Mouse (Mus musculus) lung, adult 2 months (tissue): ENCODE results near the gene Defa22.
"Not testable (repeated sequence)": the region's sequence is repeated elsewhere in the genome, so short reads cannot be mapped to it uniquely, and the experiment has no call there.

Experiments used
- CTCF ChIP-seq: fragments of 200-500 bp; IDR thresholded peaks from 2 replicates; pipeline ENCODE4 v1.5.1; 2011; ENCODE audit warnings: mild to moderate bottlenecking, low read length, control low read depth; ENCODE audit not compliant: insufficient read depth
- POLR2A ChIP-seq: fragments of 200-500 bp; IDR thresholded peaks from 2 replicates; pipeline ENCODE4 v1.6.1; 2011; ENCODE audit warnings: low read depth, mild to moderate bottlenecking, control low read depth, low read length, borderline replicate concordance; ENCODE audit errors: extremely low read depth

DNA sequence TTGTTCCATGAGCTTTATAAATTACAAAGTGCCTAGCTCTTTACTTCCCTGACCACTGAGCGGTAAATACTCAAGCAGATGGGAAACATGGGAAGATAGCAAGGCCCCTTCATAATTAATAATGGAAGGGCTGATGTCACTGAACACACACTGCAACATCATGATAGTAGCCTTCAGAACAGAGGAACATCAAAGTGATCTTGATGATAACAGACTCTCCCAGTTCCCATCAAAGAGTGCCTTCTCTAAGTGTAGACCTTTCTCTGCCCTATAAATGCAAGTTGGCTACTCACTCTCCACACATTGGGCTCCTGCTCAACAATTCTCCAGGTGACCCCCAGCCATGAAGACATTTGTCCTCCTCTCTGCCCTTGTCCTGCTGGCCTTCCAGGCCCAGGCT is 39.2 kb downstream of the Defa22 start, which contains the start of gene Gm15293:
- TF ChIP-seq CTCF, POLR2A: not testable (repeated sequence)
